Mouse (Mus musculus): ENCODE results near the gene Prph2. TPM values are rescaled to one million over a fixed set of nuclear protein-coding genes. Genes with fewer than 3 reads are reported as not detected.

Gene Prph2
- polyA plus RNA-seq, 1 experiment from 2014 or later = not detected

GRCm38 (mm10) chr17:46933557-46934348 is 23.5 kb downstream of the Prph2 start:
- Histone ChIP-seq H3K27me3 (replicated peaks; ENCODE audit: control insufficient read depth, insufficient read depth, low read length) (no peaks in the 10 kb centered on the region), H3K4me2 (ENCODE audit: low read length) (no peak overlapping the region), H3K36me3 (ENCODE audit: control insufficient read depth, insufficient read depth) (peaks cover 43% of the 10 kb centered on the region), H3K4me3 (replicated peaks; ENCODE audit: low read length) (no peak overlapping the region), H3K27ac (ENCODE audit: low read length) (no peak overlapping the region), H3K9ac (replicated peaks; ENCODE audit: low read depth, low read length) (no peak overlapping the region), H3K9me3 (ENCODE audit: control insufficient read depth, low read length) (no peaks in the 10 kb centered on the region), H3K4me1 (replicated peaks; ENCODE audit: control insufficient read depth, insufficient read depth, low read length) (no peaks in the 10 kb centered on the region)
- 83% methylated on average over 19 of the region's 19 CpGs for WGBS
- no peak; the same call in 1 of the 2 replicates for ATAC-seq

DNA sequence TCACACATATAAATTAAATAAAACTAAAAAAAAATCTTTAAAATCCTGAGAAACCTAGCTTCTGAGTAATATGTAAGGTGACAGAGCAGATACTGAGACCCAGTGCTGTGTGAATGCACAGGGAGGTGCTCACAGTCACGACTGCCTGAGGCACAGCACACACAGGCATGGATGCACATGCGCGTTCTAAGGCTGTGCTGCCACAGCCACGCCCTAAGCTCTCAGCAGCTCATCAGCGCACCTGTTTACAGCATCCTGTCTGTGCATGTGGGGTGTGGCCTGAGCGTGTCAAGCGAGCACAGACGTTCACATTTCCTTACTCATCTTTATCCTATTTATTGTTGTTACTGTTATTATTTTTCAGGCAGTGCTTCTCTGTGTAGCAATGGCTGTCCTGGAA is 30.2 kb downstream of the Prph2 start:
- 97% methylated on average over 8 of the region's 8 CpGs for WGBS

DNA sequence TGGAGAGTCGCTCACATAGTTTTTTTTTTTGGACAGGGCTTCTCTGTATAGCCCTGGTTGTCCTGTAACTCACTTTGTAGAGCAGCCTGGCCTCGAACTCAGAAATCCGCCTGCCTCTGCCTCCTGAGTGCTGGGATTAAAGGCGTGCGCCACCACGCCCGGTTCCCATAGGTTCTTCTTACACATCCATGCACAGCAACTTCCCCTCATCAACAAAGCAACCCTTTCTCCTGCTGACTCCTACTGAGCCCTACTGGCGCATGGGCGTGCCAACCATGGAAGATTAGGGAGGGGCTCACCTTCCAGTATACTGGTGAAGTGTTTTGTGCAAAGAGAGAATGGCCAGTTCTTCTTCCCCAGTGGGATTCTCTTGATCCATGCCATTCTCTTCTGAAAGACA is 32.2 kb downstream of the Prph2 start:
- Histone ChIP-seq H3K9me3 (ENCODE audit: control insufficient read depth, low read length) (no peaks in the 10 kb centered on the region), H3K4me1 (replicated peaks; ENCODE audit: control insufficient read depth, insufficient read depth, low read length) (no peaks in the 10 kb centered on the region), H3K4me2 (ENCODE audit: low read length) (no peak overlapping the region), H3K9ac (replicated peaks; ENCODE audit: low read depth, low read length) (no peak overlapping the region), H3K27ac (ENCODE audit: low read length) (no peak overlapping the region), H3K27me3 (replicated peaks; ENCODE audit: control insufficient read depth, insufficient read depth, low read length) (no peaks in the 10 kb centered on the region), H3K36me3 (ENCODE audit: control insufficient read depth, insufficient read depth) (peaks cover 64% of the 10 kb centered on the region), H3K4me3 (replicated peaks; ENCODE audit: low read length) (no peak overlapping the region)
- no peak for ATAC-seq
- WGBS = 95% methylated on average over 9 of the region's 9 CpGs

More for the DNA sequence above, 30.2 kb downstream of the Prph2 start:
- Histone ChIP-seq H3K27me3 (replicated peaks; ENCODE audit: control insufficient read depth, insufficient read depth, low read length) (no peaks in the 10 kb centered on the region), H3K27ac (ENCODE audit: low read length) (no peak overlapping the region), H3K4me3 (replicated peaks; ENCODE audit: low read length) (no peak overlapping the region), H3K9ac (replicated peaks; ENCODE audit: low read depth, low read length) (no peak overlapping the region), H3K4me1 (replicated peaks; ENCODE audit: control insufficient read depth, insufficient read depth, low read length) (no peaks in the 10 kb centered on the region), H3K9me3 (ENCODE audit: control insufficient read depth, low read length) (no peaks in the 10 kb centered on the region), H3K36me3 (ENCODE audit: control insufficient read depth, insufficient read depth) (peaks cover 67% of the 10 kb centered on the region), H3K4me2 (ENCODE audit: low read length) (no peak overlapping the region)
- no peak for ATAC-seq

DNA sequence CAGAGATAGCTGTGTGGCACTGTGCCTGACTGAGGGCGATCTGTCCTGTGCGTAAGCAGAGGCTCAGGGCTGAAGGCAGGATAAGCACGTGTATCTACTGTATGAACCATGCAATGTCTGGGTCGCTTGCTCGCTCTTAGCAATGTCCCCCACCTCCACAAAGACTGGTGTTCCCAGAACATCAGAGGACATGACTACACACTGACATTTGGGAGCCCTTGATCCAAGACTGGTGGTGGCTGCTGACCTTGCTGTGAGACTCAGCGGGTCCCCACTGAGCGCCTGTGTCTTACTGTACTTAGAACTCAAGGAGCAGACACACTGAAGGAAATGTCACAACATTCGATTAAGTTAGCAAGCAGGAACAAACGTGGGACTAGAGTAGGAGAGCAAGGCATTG is 36.0 kb downstream of the Prph2 start:
- ATAC-seq = no peak
- no peaks in the 10 kb centered on the region for H3K4me1 ChIP-seq (replicated peaks; ENCODE audit: control insufficient read depth, insufficient read depth, low read length)
- 95% methylated on average over 9 of the region's 9 CpGs for WGBS
- H3K36me3 ChIP-seq (ENCODE audit: control insufficient read depth, insufficient read depth) = peaks cover 52% of the 10 kb centered on the region
- H3K9ac ChIP-seq (replicated peaks; ENCODE audit: low read depth, low read length) = no peak overlapping the region
- H3K27me3 ChIP-seq (replicated peaks; ENCODE audit: control insufficient read depth, insufficient read depth, low read length) = no peaks in the 10 kb centered on the region
- no peak overlapping the region for H3K27ac ChIP-seq (ENCODE audit: low read length)
- no peak overlapping the region for H3K4me2 ChIP-seq (ENCODE audit: low read length)
- H3K4me3 ChIP-seq (replicated peaks; ENCODE audit: low read length) = no peak overlapping the region
- H3K9me3 ChIP-seq (ENCODE audit: control insufficient read depth, low read length) = no peaks in the 10 kb centered on the region

GRCm38 (mm10) chr17:46958045-46958444 is 47.8 kb downstream of the Prph2 start:
- H3K4me3 ChIP-seq (replicated peaks; ENCODE audit: low read length) = no peak overlapping the region
- no peak overlapping the region for H3K9ac ChIP-seq (replicated peaks; ENCODE audit: low read depth, low read length)
- H3K27ac ChIP-seq (ENCODE audit: low read length) = no peak overlapping the region
- H3K9me3 ChIP-seq (ENCODE audit: control insufficient read depth, low read length) = no peaks in the 10 kb centered on the region
- no peak for ATAC-seq
- peaks cover 70% of the 10 kb centered on the region for H3K36me3 ChIP-seq (ENCODE audit: control insufficient read depth, insufficient read depth)
- no peak overlapping the region for H3K4me2 ChIP-seq (ENCODE audit: low read length)
- no peaks in the 10 kb centered on the region for H3K27me3 ChIP-seq (replicated peaks; ENCODE audit: control insufficient read depth, insufficient read depth, low read length)
- 90% methylated on average over 2 of the region's 2 CpGs for whole genome bisulfite sequencing
- H3K4me1 ChIP-seq (replicated peaks; ENCODE audit: control insufficient read depth, insufficient read depth, low read length) = no peaks in the 10 kb centered on the region

GRCm38 (mm10) chr17:46960216-46960615 is 50.0 kb downstream of the Prph2 start:
- H3K4me2 ChIP-seq (ENCODE audit: low read length) = no peak overlapping the region
- H3K36me3 ChIP-seq (ENCODE audit: control insufficient read depth, insufficient read depth) = peaks cover 65% of the 10 kb centered on the region
- no peaks in the 10 kb centered on the region for H3K9me3 ChIP-seq (ENCODE audit: control insufficient read depth, low read length)
- no peak for ATAC-seq
- no peaks in the 10 kb centered on the region for H3K4me1 ChIP-seq (replicated peaks; ENCODE audit: control insufficient read depth, insufficient read depth, low read length)
- H3K27ac ChIP-seq (ENCODE audit: low read length) = no peak overlapping the region
- H3K4me3 ChIP-seq (replicated peaks; ENCODE audit: low read length) = no peak overlapping the region
- WGBS = 92% methylated on average over 10 of the region's 10 CpGs
- H3K27me3 ChIP-seq (replicated peaks; ENCODE audit: control insufficient read depth, insufficient read depth, low read length) = no peaks in the 10 kb centered on the region
- no peak overlapping the region for H3K9ac ChIP-seq (replicated peaks; ENCODE audit: low read depth, low read length)

DNA sequence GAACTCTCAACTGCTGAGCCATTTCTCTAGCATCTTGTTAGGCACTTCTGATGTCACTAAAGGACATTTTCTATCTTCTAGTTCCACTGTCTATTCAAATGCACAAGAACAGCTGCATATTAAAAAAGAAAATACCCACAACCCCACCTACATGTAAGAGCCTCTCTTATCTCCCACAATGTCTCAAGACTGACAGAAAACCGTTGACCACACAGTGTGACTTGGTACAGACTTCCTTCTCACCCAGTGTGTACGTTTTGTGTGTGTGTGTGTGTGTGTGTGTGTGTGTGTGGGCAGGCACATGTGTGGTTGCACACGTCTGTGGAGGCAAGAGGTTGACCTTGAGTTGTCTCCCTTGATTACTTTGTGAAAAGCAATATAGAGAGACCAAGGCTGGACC is 51.9 kb downstream of the Prph2 start:
- 95% methylated on average over 3 of the region's 3 CpGs for WGBS

GRCm38 (mm10) chr17:46963186-46963585 is 52.9 kb downstream of the Prph2 start:
- ATAC-seq = no peak
- H3K9me3 ChIP-seq (ENCODE audit: control insufficient read depth, low read length) = no peaks in the 10 kb centered on the region
- 92% methylated on average over 13 of the region's 13 CpGs for WGBS
- H3K9ac ChIP-seq (replicated peaks; ENCODE audit: low read depth, low read length) = no peak overlapping the region
- H3K27me3 ChIP-seq (replicated peaks; ENCODE audit: control insufficient read depth, insufficient read depth, low read length) = no peaks in the 10 kb centered on the region
- no peaks in the 10 kb centered on the region for H3K4me1 ChIP-seq (replicated peaks; ENCODE audit: control insufficient read depth, insufficient read depth, low read length)
- no peak overlapping the region for H3K4me2 ChIP-seq (ENCODE audit: low read length)
- no peak overlapping the region for H3K27ac ChIP-seq (ENCODE audit: low read length)
- H3K36me3 ChIP-seq (ENCODE audit: control insufficient read depth, insufficient read depth) = peaks cover 55% of the 10 kb centered on the region
- no peak overlapping the region for H3K4me3 ChIP-seq (replicated peaks; ENCODE audit: low read length)

More for the DNA sequence above, 51.9 kb downstream of the Prph2 start:
- H3K9me3 ChIP-seq (ENCODE audit: control insufficient read depth, low read length) = no peaks in the 10 kb centered on the region
- no peak overlapping the region for H3K9ac ChIP-seq (replicated peaks; ENCODE audit: low read depth, low read length)
- H3K27ac ChIP-seq (ENCODE audit: low read length) = no peak overlapping the region
- H3K4me3 ChIP-seq (replicated peaks; ENCODE audit: low read length) = no peak overlapping the region
- H3K4me2 ChIP-seq (ENCODE audit: low read length) = no peak overlapping the region
- no peaks in the 10 kb centered on the region for H3K27me3 ChIP-seq (replicated peaks; ENCODE audit: control insufficient read depth, insufficient read depth, low read length)
- peaks cover 58% of the 10 kb centered on the region for H3K36me3 ChIP-seq (ENCODE audit: control insufficient read depth, insufficient read depth)
- no peak for ATAC-seq
- no peaks in the 10 kb centered on the region for H3K4me1 ChIP-seq (replicated peaks; ENCODE audit: control insufficient read depth, insufficient read depth, low read length)

DNA sequence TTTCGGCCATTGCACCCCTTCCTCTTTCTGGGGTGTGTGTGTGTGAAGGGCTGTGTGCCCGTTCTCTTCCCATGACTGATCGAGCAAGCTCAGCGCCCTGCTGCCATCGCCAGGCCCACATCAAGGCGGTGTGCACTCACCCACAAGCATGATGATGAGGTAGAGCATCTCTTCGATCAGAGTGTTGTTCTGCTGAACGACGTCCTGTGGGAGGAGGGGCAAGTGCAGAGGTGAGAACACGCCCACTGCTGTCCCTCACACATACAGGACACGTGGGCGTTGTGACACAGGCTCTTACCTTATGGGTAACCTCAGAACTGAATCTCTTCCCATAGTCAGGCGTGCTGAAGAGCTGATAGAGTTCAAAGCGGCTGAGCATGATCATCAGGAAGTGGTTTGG is 56.6 kb downstream of the Prph2 start:
- H3K4me1 ChIP-seq (replicated peaks; ENCODE audit: control insufficient read depth, insufficient read depth, low read length) = no peaks in the 10 kb centered on the region
- H3K4me3 ChIP-seq (replicated peaks; ENCODE audit: low read length) = no peak overlapping the region
- ATAC-seq = no peak
- no peaks in the 10 kb centered on the region for H3K9me3 ChIP-seq (ENCODE audit: control insufficient read depth, low read length)
- no peak overlapping the region for H3K4me2 ChIP-seq (ENCODE audit: low read length)
- H3K27me3 ChIP-seq (replicated peaks; ENCODE audit: control insufficient read depth, insufficient read depth, low read length) = no peaks in the 10 kb centered on the region
- H3K36me3 ChIP-seq (ENCODE audit: control insufficient read depth, insufficient read depth) = peaks cover 55% of the 10 kb centered on the region
- no peak overlapping the region for H3K9ac ChIP-seq (replicated peaks; ENCODE audit: low read depth, low read length)
- 93% methylated on average over 14 of the region's 14 CpGs for WGBS
- no peak overlapping the region for H3K27ac ChIP-seq (ENCODE audit: low read length)
